Mouse (Mus musculus) forebrain, embryonic 16.5 days (tissue): ENCODE results near the gene Plcb3. TPM values are rescaled to one million over a fixed set of nuclear protein-coding genes. Genes with fewer than 3 reads are reported as not detected.

Experiments used
- ATAC-seq: fragments of 200-750 bp; cut with Nextera tagmentation; 2 replicates; pipeline ENCODE4 v1.8.0; 2017; ENCODE audit warnings: mild to moderate bottlenecking, moderate library complexity
- H3K27ac ChIP-seq: fragments of 300-500 bp; sonication (generic); 2 replicates; pipeline ENCODE4 v1.5.1; 2014; ENCODE audit warnings: low read length, control low read depth
- H3K27me3 ChIP-seq: fragments of 300-500 bp; sonication (generic); replicated peaks from 2 replicates; pipeline ENCODE4 v1.6.1; 2014; ENCODE audit warnings: low read length; ENCODE audit not compliant: control insufficient read depth, insufficient read depth
- H3K36me3 ChIP-seq: fragments of 300-500 bp; sonication (generic); 2 replicates; pipeline ENCODE4 v1.6.1; 2014; ENCODE audit not compliant: control insufficient read depth, insufficient read depth
- H3K4me1 ChIP-seq: fragments of 300-500 bp; sonication (generic); replicated peaks from 2 replicates; pipeline ENCODE4 v1.6.1; 2014; ENCODE audit warnings: low read length; ENCODE audit not compliant: control insufficient read depth, insufficient read depth
- H3K4me2 ChIP-seq: fragments of 300-500 bp; sonication (generic); 2 replicates; pipeline ENCODE4 v1.6.1; 2014; ENCODE audit warnings: mild to moderate bottlenecking, low read length, control low read depth
- H3K4me3 ChIP-seq: fragments of 300-500 bp; sonication (generic); replicated peaks from 2 replicates; pipeline ENCODE4 v1.5.1; 2014; ENCODE audit warnings: mild to moderate bottlenecking, low read length, control low read depth
- H3K9ac ChIP-seq: fragments of 300-500 bp; sonication (generic); replicated peaks from 2 replicates; pipeline ENCODE4 v1.6.1; 2014; ENCODE audit warnings: low read depth, low read length, control low read depth
- H3K9me3 ChIP-seq: fragments of 300-500 bp; sonication (generic); 2 replicates; pipeline ENCODE4 v1.6.1; 2016; ENCODE audit warnings: low read length; ENCODE audit not compliant: control insufficient read depth
- WGBS: fragments of 180-500 bp; shearing (Covaris S2); extraction: QIAGEN DNeasy Blood & Tissue Kit; methylation state at CpG from one replicate; pipeline ENCODE4 v1.1.7; 2014; 5-methylcytosine and 5-hydroxymethylcytosine counted together
- microRNA-seq: library from miRNA; unstranded; fragments of <30 nt; microRNA quantifications from one replicate; pipeline ENCODE4, GENCODE M21; 2017
- polyA plus RNA-seq: library from polyadenylated mRNA; unstranded; fragments of >200 nt; fragmentation: Nextera tagmentation; extraction: Ambion mirVana; gene quantifications from 2 replicates; pipeline ENCODE4 v1.2.1, GENCODE M21; 2015

Gene Plcb3
- polyA plus RNA-seq, 1 experiment from 2014 or later: 11.5 TPM

DNA sequence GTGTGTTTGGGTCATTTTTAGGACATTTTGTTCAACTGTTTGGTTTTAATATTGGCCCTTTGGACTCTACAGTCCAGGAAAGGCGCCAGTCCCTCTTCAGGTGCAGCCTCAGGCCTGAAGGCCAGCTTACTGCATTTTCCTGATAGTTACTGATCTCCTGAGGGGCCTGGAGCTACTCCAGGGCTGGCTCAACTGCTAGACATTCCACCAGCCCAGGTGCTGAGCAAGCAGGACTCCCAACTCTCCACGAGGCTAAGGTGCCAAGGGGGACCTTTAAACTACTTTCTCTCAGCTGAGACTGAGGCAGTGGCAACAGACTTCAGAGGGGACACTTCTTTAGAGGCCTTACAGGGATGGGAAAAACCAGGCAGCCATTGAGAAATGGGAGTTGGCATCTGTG, 71.4 kb downstream of the Plcb3 start:
- H3K9me3 ChIP-seq: no peaks in the 10 kb centered on the region
- H3K27me3 ChIP-seq: no peaks in the 10 kb centered on the region
- no peaks in the 10 kb centered on the region for H3K36me3 ChIP-seq
- no peak for ATAC-seq
- no peak overlapping the region for H3K9ac ChIP-seq
- H3K27ac ChIP-seq: no peak overlapping the region
- H3K4me1 ChIP-seq: peaks cover 18% of the 10 kb centered on the region
- H3K4me2 ChIP-seq: no peak overlapping the region
- H3K4me3 ChIP-seq: no peak overlapping the region
- WGBS: 80% methylated on average over 2 of the region's 2 CpGs

GRCm38 (mm10) chr19:6903031-6903430, 73.2 kb downstream of the Plcb3 start:
- Histone ChIP-seq H3K27me3 (no peaks in the 10 kb centered on the region), H3K27ac (no peak overlapping the region), H3K4me2 (no peak overlapping the region), H3K9me3 (no peaks in the 10 kb centered on the region), H3K4me3 (no peak overlapping the region), H3K4me1 (peaks cover 6% of the 10 kb centered on the region), H3K9ac (no peak overlapping the region), H3K36me3 (no peaks in the 10 kb centered on the region)
- ATAC-seq: no peak
- WGBS: 91% methylated on average over 1 of the region's 1 CpGs

Small RNAs within 50 kb of the gene (microRNA-seq; reads per million reads assigned to microRNA genes)
- gene Mir6990: 1.2 reads per million

Other genes starting within 250 kb of the Plcb3 start
- 9.4 and 9.7 TPM in 2 replicates for gene Rps6ka4, start 135.8 kb downstream of the Plcb3 start, polyA plus RNA-seq
- gene Ccdc88b, start 118.3 kb downstream of the Plcb3 start, polyA plus RNA-seq: 0.68 and 1.1 TPM in 2 replicates
- gene Trmt112, start 66.8 kb downstream of the Plcb3 start, polyA plus RNA-seq: 104 and 116 TPM in 2 replicates
- gene Prdx5, start 66.4 kb downstream of the Plcb3 start, polyA plus RNA-seq: 244 and 272 TPM in 2 replicates
- 16.1 and 18.8 TPM in 2 replicates for gene Esrra, start 54.7 kb downstream of the Plcb3 start, polyA plus RNA-seq
- gene Catsperz, start 51.1 kb downstream of the Plcb3 start, polyA plus RNA-seq: 0.37 and 0.89 TPM in 2 replicates
- 2.1 and 3.3 TPM in 2 replicates for gene Kcnk4, start 42.0 kb downstream of the Plcb3 start, polyA plus RNA-seq
- gene Bad, start 34.6 kb downstream of the Plcb3 start, polyA plus RNA-seq: 87.9 and 88.4 TPM in 2 replicates
- 46.3 and 52.5 TPM in 2 replicates for gene Gpr137, start 34.0 kb downstream of the Plcb3 start, polyA plus RNA-seq
- gene Ppp1r14b, start 1.5 kb downstream of the Plcb3 start, polyA plus RNA-seq: 132 and 140 TPM in 2 replicates
- gene Fkbp2, start 4.0 kb upstream of the Plcb3 start, polyA plus RNA-seq: 73.8 and 101 TPM in 2 replicates
- 42.5 and 44.6 TPM in 2 replicates for gene Vegfb, start 11.2 kb upstream of the Plcb3 start, polyA plus RNA-seq
- gene Dnajc4, start 16.1 kb upstream of the Plcb3 start, polyA plus RNA-seq: 18.3 and 23.3 TPM in 2 replicates
- gene Nudt22, start 19.6 kb upstream of the Plcb3 start, polyA plus RNA-seq: 15.5 and 16.0 TPM in 2 replicates
- 12.5 and 17.9 TPM in 2 replicates for gene Trpt1, start 19.7 kb upstream of the Plcb3 start, polyA plus RNA-seq
- gene Fermt3, start 43.0 kb upstream of the Plcb3 start, polyA plus RNA-seq: 3.3 and 3.8 TPM in 2 replicates
- 246 and 247 TPM in 2 replicates for gene Stip1, start 63.5 kb upstream of the Plcb3 start, polyA plus RNA-seq
- gene Macrod1, start 80.3 kb upstream of the Plcb3 start, polyA plus RNA-seq: 4.0 and 5.3 TPM in 2 replicates
- 13.8 and 16.1 TPM in 2 replicates for gene Flrt1, start 129.3 kb upstream of the Plcb3 start, polyA plus RNA-seq
- 223 and 235 TPM in 2 replicates for gene Otub1, start 229.8 kb upstream of the Plcb3 start, polyA plus RNA-seq
- 602 and 609 TPM in 2 replicates for gene Cox8a, start 241.1 kb upstream of the Plcb3 start, polyA plus RNA-seq